ENCODE assay signal across 11 mouse cellular contexts in the genomic region with DNA sequence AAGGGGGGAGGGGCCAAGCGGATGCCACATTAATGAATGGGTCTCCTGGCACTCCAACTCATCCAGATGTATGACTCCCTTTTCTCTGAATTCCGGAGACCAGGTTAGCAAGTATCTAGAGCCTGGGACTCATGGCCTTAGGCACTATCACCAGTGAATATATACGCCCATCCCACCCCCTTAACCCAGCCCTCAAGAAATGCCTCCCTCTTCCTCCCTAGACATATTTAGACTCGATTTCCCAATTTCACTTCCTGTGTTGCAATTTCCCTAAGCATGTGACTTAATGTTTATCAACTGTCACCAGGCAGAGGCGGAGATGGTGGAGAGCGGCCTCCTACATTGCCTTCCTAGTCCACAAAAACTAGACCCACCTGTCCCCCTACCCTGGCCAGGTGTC. TPM values are rescaled to one million over a fixed set of nuclear protein-coding genes. Genes with fewer than 3 reads are reported as not detected.
A peak's percentile ranks its signal among the peaks of the same experiment; 100 is the strongest.
DNase-seq lines count a peak whose midpoint lies in the region; ATAC-seq lines count a peak whose summit lies in the region.
"Had no signal": no experiment of that assay in that cellular context is flagged by ENCODE, and none has a peak within 500 bp of the region (broad histone marks: within the 10 kb centered on the region; RNA-seq: fewer than 3 reads in every experiment).

No protein-coding gene starts in this region.

- no peaks in the 10 kb centered on the region for H3K27me3 ChIP-seq in lung, embryonic 16.5 days (ENCODE audit: control insufficient read depth, insufficient read depth, low read depth, low read length)

- peaks cover 29% of the 10 kb centered on the region for H3K4me1 ChIP-seq in lung, embryonic 16.5 days (replicated peaks; ENCODE audit: control insufficient read depth, insufficient read depth, low read length)

- H3K9ac ChIP-seq in lung, embryonic 16.5 days (ENCODE audit: low read length) = no peak overlapping the region

- H3K36me3 ChIP-seq in lung, embryonic 16.5 days (ENCODE audit: control insufficient read depth, insufficient read depth, low read length) = no peaks in the 10 kb centered on the region

- H3K9me3 ChIP-seq in lung, embryonic 16.5 days (ENCODE audit: control insufficient read depth, low read length) = no peaks in the 10 kb centered on the region; the same call in 1 of the 2 replicates

- peak overlapping the region; percentile 16; the same call in 1 of the 2 replicates for H3K4me2 ChIP-seq in lung, embryonic 16.5 days (ENCODE audit: low read depth, low read length)

- peak; percentile 80 for ATAC-seq in lung, embryonic 16.5 days (ENCODE audit: low read depth)

- DNase-seq in adrenal gland, adult 2 months = peak; percentile 29
- no peak for DNase-seq in adrenal gland, postnatal 36 days
- peak; percentile 35 to 59 for DNase-seq in spleen, postnatal 36 days (ENCODE audit: low spot score in 2 of 2)
- no peak for DNase-seq in spleen, adult 18-20 months
- DNase-seq in thymus, postnatal 4 days = no peak
- DNase-seq in cerebellum, adult 9-10 months = no peak
- DNase-seq in urinary bladder, postnatal 14 days (ENCODE audit: low spot score) = no peak
- DNase-seq: cerebellum, adult 8-10 months; kidney, adult 11 months had no signal

- H3K27ac ChIP-seq in lung, embryonic 16.5 days (ENCODE audit: low read length) = peak overlapping the region; percentile 47

- 42% methylated on average over 6 of the region's 6 CpGs for WGBS in lung, embryonic 16.5 days

- no peak overlapping the region for H3K4me3 ChIP-seq in lung, embryonic 16.5 days (ENCODE audit: low read length)

RNA-seq across cellular contexts. Expression of gene Gm9964, which starts 9.3 kb away (rescaled TPM):
- total RNA-seq in adrenal gland, adult 2 months (2021) = not detected
- polyA plus RNA-seq in adrenal gland, adult 2 months (2012; rRNA removed) = not detected in 2 replicates
- total RNA-seq in adrenal gland, postnatal 36 days (2021) = not detected
- not detected in 2 replicates for polyA plus RNA-seq in lung, embryonic 16.5 days (2015; fragmentation: Nextera tagmentation; extraction: Ambion mirVana)
- total RNA-seq: megakaryocyte-erythroid progenitor cell, adult 5-6 weeks had no signal

RNA-seq across cellular contexts. Expression of gene Wsb1, which starts 33.0 kb away (rescaled TPM):
- 10 to 100 TPM; 29.4 to 37.0 TPM for total RNA-seq in adrenal gland, adult 2 months (2021)
- polyA plus RNA-seq in adrenal gland, adult 2 months (2012; rRNA removed) = 59.1 and 61.2 TPM in 2 replicates
- 10 to 100 TPM; 39.2 to 49.4 TPM for total RNA-seq in adrenal gland, postnatal 36 days (2021)
- 208 and 222 TPM in 2 replicates for polyA plus RNA-seq in lung, embryonic 16.5 days (2015; fragmentation: Nextera tagmentation; extraction: Ambion mirVana)

RNA-seq across cellular contexts. Expression of gene Nf1, which starts 52.0 kb away (rescaled TPM):
- total RNA-seq in adrenal gland, adult 2 months (2021) = 10 to 100 TPM; 49.2 to 62.9 TPM
- polyA plus RNA-seq in adrenal gland, adult 2 months (2012; rRNA removed) = 9.7 and 12.9 TPM in 2 replicates
- 10 to 100 TPM; 60.4 to 69.7 TPM for total RNA-seq in adrenal gland, postnatal 36 days (2021)
- polyA plus RNA-seq in lung, embryonic 16.5 days (2015; fragmentation: Nextera tagmentation; extraction: Ambion mirVana) = 5.8 and 8.2 TPM in 2 replicates

Comparison
In these comparisons a context has a peak if more than half of its experiments do, and no peak if none do; other contexts are left out.
1. DNase-seq: peak in adrenal gland, adult 2 months (single experiment) and spleen, postnatal 36 days (2 of 2); none in adrenal gland, postnatal 36 days (0 of 2), spleen, adult 18-20 months (0 of 2), thymus, postnatal 4 days (single experiment), cerebellum, adult 9-10 months (single experiment) and urinary bladder, postnatal 14 days (single experiment).